Mouse (Mus musculus) kidney, adult 2 months (tissue): ENCODE measurements around the gene Sphk2.

Experiments
- CTCF ChIP-seq: fragments of 200-500 bp; conservative IDR thresholded peaks from 2 replicates; pipeline ENCODE4 v1.5.1; 2011; ENCODE audit warnings: low read depth, mild to moderate bottlenecking, control low read depth, low read length, moderate library complexity, mixed read lengths; ENCODE audit not compliant: insufficient read depth, insufficient read length
- POLR2A ChIP-seq: fragments of 200-500 bp; IDR thresholded peaks from one replicate; pipeline ENCODE4 v1.6.1; 2011; ENCODE audit warnings: low read depth, low read length, control low read depth

DNA sequence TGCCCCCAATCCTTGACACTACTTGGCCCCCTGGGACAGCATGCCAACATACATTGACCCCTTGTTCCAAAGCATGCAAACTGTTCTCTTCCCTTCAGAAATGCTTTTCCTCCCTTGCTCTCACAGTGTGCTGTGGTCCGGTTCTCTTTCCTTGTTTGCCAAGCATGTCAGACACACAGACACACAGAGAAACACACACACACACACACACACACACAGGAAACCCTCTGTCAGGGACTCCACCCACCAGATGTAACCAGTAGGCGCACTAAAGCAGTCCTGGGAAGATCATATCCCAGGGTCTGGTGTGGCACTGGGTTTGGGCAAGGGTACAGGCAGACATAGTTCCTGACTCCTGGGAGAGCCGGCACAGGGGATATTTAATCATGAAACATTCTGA, 31.0 kb downstream of the Sphk2 start:
- no peak for TF ChIP-seq POLR2A
- TF ChIP-seq CTCF, result no peak
